Mouse (Mus musculus): ENCODE measurements at regions not wholly inside any gene's neighbourhood (a gene's known extent, or its start where the extent isn't known, plus 50 kb on each side); places are given as distances from the start of the nearest gene placed in this dataset.
A peak's percentile ranks its signal among the peaks of the same experiment; 100 is the strongest.

GRCm38 (mm10) chr2:166272841-166273240 is 117.4 kb upstream of the Sulf2 start:
- TF ChIP-seq CTCF (IDR thresholded peaks at IDR 0.05; ENCODE audit: low read depth), result no peak
- Histone ChIP-seq H3K36me3 (ENCODE audit: insufficient read depth) (no peaks in the 10 kb centered on the region), H3K9ac (no peak overlapping the region), H3K27ac (ENCODE audit: low read depth, low read length) (no peak overlapping the region), H3K27me3 (ENCODE audit: insufficient read depth, low read length) (no peaks in the 10 kb centered on the region), H3K4me1 (ENCODE audit: insufficient read depth) (peaks cover 18% of the 10 kb centered on the region), H3K4me2 (ENCODE audit: low read depth) (no peak overlapping the region), H3K9me3 (ENCODE audit: low read length) (no peaks in the 10 kb centered on the region), H3K4me3 (ENCODE audit: low read depth, low read length) (no peak overlapping the region)
- WGBS, result 41% methylated on average over 1 of the region's 1 CpGs
- DNase-seq, result no peak
- no peak for ATAC-seq

- H3K9me3 ChIP-seq (ENCODE audit: low read length), result no peaks in the 10 kb centered on the region
- no peak overlapping the region for H3K4me2 ChIP-seq (ENCODE audit: low read depth)
- peaks cover 18% of the 10 kb centered on the region for H3K4me1 ChIP-seq (ENCODE audit: insufficient read depth)
- peak overlapping the region; percentile 64; the same call in 1 of the 2 replicates for H3K27ac ChIP-seq (ENCODE audit: low read depth, low read length)
- no peaks in the 10 kb centered on the region for H3K27me3 ChIP-seq (ENCODE audit: insufficient read depth, low read length)
- H3K4me3 ChIP-seq (ENCODE audit: low read depth, low read length), result no peak overlapping the region
- WGBS, result 42% methylated on average over 7 of the region's 7 CpGs
- TF ChIP-seq CTCF (IDR thresholded peaks at IDR 0.05; ENCODE audit: low read depth), result no peak
- H3K9ac ChIP-seq, result no peak overlapping the region
- ATAC-seq, result no peak
- no peaks in the 10 kb centered on the region for H3K36me3 ChIP-seq (ENCODE audit: insufficient read depth)
- DNase-seq, result no peak
Observed at GRCm38 (mm10) chr2:166272190-166272543, 116.7 kb upstream of the Sulf2 start.

GRCm38 (mm10) chr2:166271373-166272189 is 116.1 kb upstream of the Sulf2 start:
- H3K4me3 ChIP-seq (ENCODE audit: low read depth, low read length), result no peak overlapping the region
- 19% methylated on average over 11 of the region's 11 CpGs for WGBS
- H3K9ac ChIP-seq, result no peak overlapping the region
- H3K27ac ChIP-seq (ENCODE audit: low read depth, low read length), result peak overlapping the region; percentile 87
- DNase-seq (peak; percentile 78), ATAC-seq (peak; percentile 91)
- peak overlapping the region; percentile 13; the same call in 1 of the 2 replicates for H3K4me2 ChIP-seq (ENCODE audit: low read depth)
- H3K27me3 ChIP-seq (ENCODE audit: insufficient read depth, low read length), result no peaks in the 10 kb centered on the region
- H3K9me3 ChIP-seq (ENCODE audit: low read length), result no peaks in the 10 kb centered on the region
- TF ChIP-seq CTCF (IDR thresholded peaks at IDR 0.05; ENCODE audit: low read depth), result no peak
- peaks cover 18% of the 10 kb centered on the region for H3K4me1 ChIP-seq (ENCODE audit: insufficient read depth)
- no peaks in the 10 kb centered on the region for H3K36me3 ChIP-seq (ENCODE audit: insufficient read depth)

GRCm38 (mm10) chr2:166270007-166270406 is 114.5 kb upstream of the Sulf2 start:
- TF ChIP-seq CTCF (IDR thresholded peaks at IDR 0.05; ENCODE audit: low read depth), result no peak
- no peaks in the 10 kb centered on the region for H3K27me3 ChIP-seq (ENCODE audit: insufficient read depth, low read length)
- 94% methylated on average over 6 of the region's 6 CpGs for WGBS
- H3K9me3 ChIP-seq (ENCODE audit: low read length), result no peaks in the 10 kb centered on the region
- H3K9ac ChIP-seq, result no peak overlapping the region
- no peaks in the 10 kb centered on the region for H3K36me3 ChIP-seq (ENCODE audit: insufficient read depth)
- no peak for ATAC-seq
- no peak overlapping the region for H3K4me2 ChIP-seq (ENCODE audit: low read depth)
- DNase-seq, result no peak
- H3K27ac ChIP-seq (ENCODE audit: low read depth, low read length), result no peak overlapping the region
- peaks cover 18% of the 10 kb centered on the region for H3K4me1 ChIP-seq (ENCODE audit: insufficient read depth)
- no peak overlapping the region for H3K4me3 ChIP-seq (ENCODE audit: low read depth, low read length)

- Histone ChIP-seq H3K9me3 (ENCODE audit: low read length) (no peaks in the 10 kb centered on the region), H3K27ac (ENCODE audit: low read depth, low read length) (no peak overlapping the region), H3K9ac (no peak overlapping the region), H3K4me2 (ENCODE audit: low read depth) (no peak overlapping the region), H3K4me1 (ENCODE audit: insufficient read depth) (peaks cover 7% of the 10 kb centered on the region), H3K36me3 (ENCODE audit: insufficient read depth) (no peaks in the 10 kb centered on the region), H3K4me3 (ENCODE audit: low read depth, low read length) (no peak overlapping the region), H3K27me3 (ENCODE audit: insufficient read depth, low read length) (no peaks in the 10 kb centered on the region)
- no peak for ATAC-seq
- 95% methylated on average over 4 of the region's 4 CpGs for WGBS
- TF ChIP-seq CTCF (IDR thresholded peaks at IDR 0.05; ENCODE audit: low read depth), result no peak
- no peak for DNase-seq
Observed at GRCm38 (mm10) chr2:166266915-166267314, 111.5 kb upstream of the Sulf2 start.

- DNase-seq, result no peak
Observed at GRCm38 (mm10) chr2:166266507-166266906, 111.0 kb upstream of the Sulf2 start.

GRCm38 (mm10) chr2:166264756-166265155 is 109.3 kb upstream of the Sulf2 start:
- TF ChIP-seq CTCF (IDR thresholded peaks at IDR 0.05; ENCODE audit: low read depth), result no peak
- Histone ChIP-seq H3K4me2 (ENCODE audit: low read depth) (no peak overlapping the region), H3K27ac (ENCODE audit: low read depth, low read length) (no peak overlapping the region), H3K36me3 (ENCODE audit: insufficient read depth) (no peaks in the 10 kb centered on the region), H3K27me3 (ENCODE audit: insufficient read depth, low read length) (no peaks in the 10 kb centered on the region), H3K4me1 (ENCODE audit: insufficient read depth) (no peaks in the 10 kb centered on the region), H3K4me3 (ENCODE audit: low read depth, low read length) (no peak overlapping the region), H3K9ac (no peak overlapping the region), H3K9me3 (ENCODE audit: low read length) (no peaks in the 10 kb centered on the region)
- DNase-seq (no peak), ATAC-seq (0 out of 2 replicates have a peak, but pooled peaks have one; percentile 10)
- WGBS, result 90% methylated on average over 9 of the region's 9 CpGs

More at GRCm38 (mm10) chr2:166266507-166266906, 111.0 kb upstream of the Sulf2 start:
- H3K4me1 ChIP-seq (ENCODE audit: insufficient read depth), result peaks cover 4% of the 10 kb centered on the region
- no peak overlapping the region for H3K9ac ChIP-seq
- TF ChIP-seq CTCF (IDR thresholded peaks at IDR 0.05; ENCODE audit: low read depth), result no peak
- no peaks in the 10 kb centered on the region for H3K36me3 ChIP-seq (ENCODE audit: insufficient read depth)
- ATAC-seq, result no peak
- no peaks in the 10 kb centered on the region for H3K27me3 ChIP-seq (ENCODE audit: insufficient read depth, low read length)
- 83% methylated on average over 9 of the region's 9 CpGs for WGBS
- no peaks in the 10 kb centered on the region for H3K9me3 ChIP-seq (ENCODE audit: low read length)
- no peak overlapping the region for H3K27ac ChIP-seq (ENCODE audit: low read depth, low read length)
- no peak overlapping the region for H3K4me3 ChIP-seq (ENCODE audit: low read depth, low read length)
- H3K4me2 ChIP-seq (ENCODE audit: low read depth), result no peak overlapping the region

Data from forebrain, postnatal 0 days (tissue).